Mouse (Mus musculus): ENCODE data around the gene Ptger1.

GRCm38 (mm10) chr8:83706411-83706810 is 39.9 kb downstream of the Ptger1 start:
- no peak for TF ChIP-seq CTCF (IDR thresholded peaks at IDR 0.05; ENCODE audit: control insufficient read depth, insufficient read depth, low read length)
- no peak for TF ChIP-seq POLR2A (IDR thresholded peaks at IDR 0.05; ENCODE audit: borderline replicate concordance, control insufficient read depth, low read depth, low read length)

Data from bone marrow, adult 2 months (tissue).